Mouse (Mus musculus): Measurements from ENCODE around the gene Gprin2. TPM values are rescaled to one million over a fixed set of nuclear protein-coding genes. Genes with fewer than 3 reads are reported as not detected.

The Gprin2 gene
- total RNA-seq, 2 experiments from 2014 or later: 0.83 to 1.3 TPM

DNA sequence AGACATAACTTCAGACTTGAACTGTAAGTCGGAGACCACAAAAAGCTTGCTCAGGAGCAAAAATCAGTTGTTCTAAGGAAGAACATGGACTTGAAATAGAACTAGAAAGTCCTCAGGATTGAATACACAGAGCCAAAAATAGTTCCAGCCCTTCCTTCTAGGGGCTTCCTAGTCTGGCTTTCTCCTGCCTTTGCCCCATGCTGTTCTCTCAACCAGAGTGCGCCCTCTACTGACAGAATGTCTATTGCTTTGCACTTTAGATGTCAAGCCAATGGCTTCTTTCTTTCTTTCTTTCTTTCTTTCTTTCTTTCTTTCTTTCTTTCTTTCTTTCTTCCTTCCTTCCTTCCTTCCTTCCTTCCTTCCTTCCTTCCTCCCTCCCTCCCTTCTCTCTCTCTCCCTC, 7.2 kb upstream of the Gprin2 start:
- DNase-seq (ENCODE audit: low spot score in 2 of 2): peak; percentile 36 to 58

DNA sequence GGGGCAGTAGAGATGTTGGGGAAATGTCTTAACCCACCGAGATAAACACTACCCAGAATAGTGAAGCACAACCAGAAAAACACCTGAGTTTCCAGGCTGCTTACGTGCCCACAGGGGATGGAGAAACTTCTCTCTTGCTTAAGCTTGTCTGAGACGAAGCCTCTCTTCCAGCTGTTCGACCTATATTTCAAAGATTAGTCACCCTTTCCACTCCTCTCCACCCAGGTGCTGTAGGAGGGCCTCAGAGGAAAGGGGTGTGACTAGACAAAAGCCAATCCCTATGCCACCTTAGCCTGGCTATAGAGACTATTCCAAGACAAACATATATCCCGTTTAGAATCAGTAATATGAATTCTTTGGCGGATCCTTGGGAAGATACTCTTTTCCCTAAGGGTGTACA, 6.5 kb upstream of the Gprin2 start:
- DNase-seq (ENCODE audit: low spot score in 2 of 2): no peak

DNA sequence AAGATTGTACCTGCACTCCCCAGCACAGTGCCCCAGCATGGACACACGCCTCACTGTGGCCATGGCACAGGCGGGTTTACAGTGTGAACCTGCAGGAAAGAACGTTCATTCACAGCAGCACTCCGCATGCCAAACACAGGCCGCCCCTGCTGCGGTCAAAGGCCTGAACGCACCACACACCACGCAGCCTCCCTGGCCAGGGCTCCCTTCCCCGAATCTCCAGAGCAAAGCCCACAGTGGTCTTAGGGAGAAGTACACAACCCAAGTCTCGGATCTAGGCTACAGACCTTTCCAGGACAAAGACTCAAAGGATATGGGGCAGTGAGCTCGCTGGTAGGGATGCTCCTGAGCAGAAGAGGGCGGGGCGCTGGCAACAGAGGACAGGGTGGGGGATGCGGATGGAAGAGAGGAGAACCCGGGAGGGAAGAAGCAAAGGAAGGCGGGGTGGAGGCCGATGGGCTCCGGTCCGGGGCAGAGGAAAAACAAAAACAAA, 669 bp downstream of the Gprin2 start:
- DNase-seq (ENCODE audit: low spot score in 2 of 2): no peak

DNA sequence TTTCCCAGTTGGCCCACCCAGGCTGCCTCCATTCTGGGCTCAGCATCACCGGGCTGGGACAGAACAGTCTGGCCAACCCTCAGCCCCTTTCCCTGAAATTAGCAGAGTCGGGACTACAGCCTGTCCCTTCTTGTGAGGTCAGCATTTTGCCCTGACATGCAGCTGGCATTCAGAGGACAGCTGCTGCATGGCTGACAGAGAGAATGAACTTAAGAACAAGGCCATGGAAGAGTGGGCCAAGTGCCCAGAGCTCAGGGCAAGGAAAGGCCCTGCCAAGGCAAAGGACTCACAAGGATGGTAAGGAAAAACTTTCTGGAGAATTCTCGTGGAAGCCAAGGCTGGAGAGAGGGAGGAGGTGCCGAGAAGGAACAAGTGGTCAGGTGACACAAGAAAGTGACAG, 4.7 kb downstream of the Gprin2 start:
- DNase-seq (ENCODE audit: low spot score in 2 of 2): peak in 1 of 2 experiments; percentile 39

DNA sequence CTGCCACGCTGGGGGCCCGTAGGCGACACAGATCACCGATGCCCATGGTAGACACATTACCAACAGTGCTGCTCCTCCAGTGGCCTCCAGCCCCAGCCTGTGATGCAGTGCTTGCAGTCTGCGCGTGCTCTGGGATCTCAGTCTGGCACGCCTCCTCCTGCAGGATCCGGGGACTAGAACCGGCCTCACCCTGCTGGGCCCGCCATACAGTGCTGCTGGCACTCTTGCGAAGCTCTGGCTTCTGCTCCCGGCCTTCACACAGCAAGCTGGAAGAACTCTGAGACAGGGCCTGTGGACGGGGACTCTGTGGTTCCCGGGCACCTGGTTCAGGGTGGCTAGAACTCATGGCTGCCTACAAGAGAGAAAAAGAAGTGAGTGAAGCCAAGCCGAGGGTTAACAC, 6.0 kb downstream of the Gprin2 start:
- DNase-seq (ENCODE audit: low spot score in 2 of 2): no peak

DNA sequence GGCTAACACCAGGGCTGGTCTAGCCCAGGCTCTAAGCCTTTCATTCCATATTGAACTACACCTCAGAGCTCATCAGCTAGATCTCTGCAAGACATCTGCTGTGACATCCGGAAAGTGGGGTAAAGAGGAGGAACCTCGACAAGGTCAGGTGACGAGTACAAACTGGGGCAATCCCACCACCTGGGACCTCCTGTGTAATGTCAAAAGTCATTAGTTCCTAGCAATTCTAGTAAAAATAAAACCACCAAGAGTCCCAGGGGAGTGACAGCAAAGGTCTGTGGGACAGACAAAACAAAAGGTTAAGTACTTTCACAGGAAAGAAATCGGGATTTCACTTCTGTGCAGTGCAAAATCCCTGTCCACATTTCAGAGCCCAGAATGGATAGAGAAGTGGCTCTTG, 7.6 kb downstream of the Gprin2 start:
- no peak for DNase-seq (ENCODE audit: low spot score in 2 of 2)

DNA sequence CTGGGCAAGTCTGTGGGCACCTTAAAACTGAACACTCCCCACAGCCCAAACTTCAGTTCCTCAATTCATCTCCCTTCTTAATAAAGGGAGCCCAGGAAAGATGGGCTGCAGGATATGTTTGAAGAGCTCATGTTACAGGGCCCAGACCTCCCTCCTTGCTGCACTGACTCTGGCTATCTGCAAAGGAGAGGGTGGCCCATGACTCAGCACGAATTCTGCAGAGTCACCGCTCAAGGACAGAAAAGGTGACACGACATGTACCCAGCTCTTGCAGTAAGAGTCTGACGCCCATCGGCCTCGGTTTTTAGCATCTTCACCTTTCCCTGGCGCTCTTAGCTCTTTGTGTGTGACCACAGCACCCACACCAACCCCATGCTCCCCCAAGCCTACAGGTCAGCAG, 11.1 kb downstream of the Gprin2 start:
- DNase-seq (ENCODE audit: low spot score in 2 of 2): peak in 1 of 2 experiments; percentile 56

DNA sequence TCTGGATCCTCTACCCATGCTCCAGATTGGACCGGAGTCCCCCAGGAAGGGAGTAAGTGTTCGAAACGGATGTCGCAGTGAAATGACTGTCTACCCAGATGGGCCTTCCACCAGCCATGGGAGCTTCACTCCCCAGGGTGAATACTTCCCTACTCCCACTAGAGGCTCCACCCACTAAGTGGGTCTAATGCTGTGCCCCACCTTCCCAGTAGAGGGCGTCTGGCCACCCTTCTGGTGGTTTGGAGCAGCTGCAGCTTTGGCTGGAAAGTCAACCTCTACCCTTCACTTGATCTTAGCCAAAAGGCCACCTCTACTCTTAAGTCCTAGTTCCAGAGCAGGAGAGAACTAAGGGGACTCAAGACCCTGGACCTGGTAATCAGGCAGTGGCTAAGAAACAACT, 12.8 kb downstream of the Gprin2 start:
- peak; percentile 61 to 69 for DNase-seq (ENCODE audit: low spot score in 2 of 2)

DNA sequence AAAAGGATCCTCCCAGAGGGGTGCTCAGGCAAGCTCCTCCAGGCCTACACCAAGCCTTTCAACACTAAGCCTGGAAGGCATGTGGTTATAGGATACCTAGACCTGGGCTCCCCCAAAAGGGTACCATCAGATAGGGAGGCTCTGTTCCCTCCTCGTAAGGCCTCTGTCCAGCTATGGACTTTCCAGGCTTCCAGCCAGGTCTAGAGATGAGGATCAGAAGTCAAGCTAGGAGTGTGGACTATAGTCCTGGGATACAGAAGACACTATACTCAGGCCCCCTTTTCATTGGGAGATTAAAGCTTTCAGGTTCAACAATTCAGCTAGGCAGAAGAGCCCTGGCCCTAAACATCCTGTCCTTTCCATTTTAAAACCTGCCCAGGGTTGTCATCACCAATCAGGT, 18.4 kb downstream of the Gprin2 start:
- no peak for DNase-seq (ENCODE audit: low spot score in 2 of 2)

DNA sequence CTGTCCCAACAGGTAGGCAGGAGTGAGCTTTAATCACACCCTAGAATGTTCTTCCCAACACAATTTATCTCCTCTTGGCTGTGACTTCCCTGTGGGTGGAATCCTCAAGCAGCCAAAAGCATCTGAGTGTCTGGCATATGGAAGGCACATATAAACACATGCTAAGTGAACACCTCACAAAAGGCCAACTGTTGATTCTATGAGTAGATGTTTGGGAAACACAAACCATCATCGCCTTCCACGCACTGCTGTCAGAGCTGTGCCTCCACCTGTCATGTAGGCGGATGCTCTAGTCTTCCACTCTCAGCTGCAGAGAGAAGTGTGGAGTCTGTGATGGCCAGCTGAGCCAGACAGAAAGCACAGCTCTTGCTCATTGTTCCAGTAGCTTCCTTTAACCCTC, 22.1 kb downstream of the Gprin2 start:
- no peak for DNase-seq (ENCODE audit: low spot score in 2 of 2)

DNA sequence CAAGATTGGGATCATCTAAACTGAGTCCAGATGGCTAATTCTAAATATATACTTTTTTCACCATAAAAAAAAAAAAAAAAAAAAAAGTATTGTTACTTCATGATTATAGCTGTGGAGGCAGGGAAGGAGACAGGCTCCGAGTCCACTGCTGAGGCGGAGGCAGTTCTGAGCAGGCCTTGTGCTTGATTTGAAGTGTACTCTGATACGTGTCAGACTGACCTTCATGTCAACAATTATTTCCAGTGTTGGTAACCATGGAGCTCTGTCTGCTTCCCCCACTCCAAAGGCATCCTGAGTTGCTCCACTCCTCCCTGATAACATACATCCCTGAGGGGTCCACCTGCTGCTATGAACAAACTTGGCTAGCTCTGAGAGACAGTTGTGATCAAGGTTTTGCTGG, 30.3 kb downstream of the Gprin2 start:
- DNase-seq (ENCODE audit: low spot score in 2 of 2): no peak

DNA sequence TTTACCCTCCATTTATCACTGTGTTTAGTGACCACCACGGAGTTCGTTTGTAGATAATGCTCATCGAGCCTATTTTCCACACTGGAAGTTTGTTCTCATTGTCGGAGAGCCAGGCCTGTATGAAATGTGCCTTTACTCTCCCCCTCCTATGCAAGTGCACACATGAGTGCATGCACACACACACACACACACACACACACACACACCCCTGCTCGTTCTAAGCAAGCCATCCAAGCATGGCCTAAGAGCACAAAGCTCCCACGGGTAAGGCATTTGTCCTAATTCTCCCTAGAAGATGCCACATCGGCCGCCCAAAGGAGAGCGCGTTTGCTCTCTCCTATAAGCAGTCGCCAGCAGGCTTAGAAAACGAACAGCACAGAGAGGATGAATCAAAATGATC, 45.7 kb downstream of the Gprin2 start:
- DNase-seq (ENCODE audit: low spot score in 2 of 2): no peak

DNA sequence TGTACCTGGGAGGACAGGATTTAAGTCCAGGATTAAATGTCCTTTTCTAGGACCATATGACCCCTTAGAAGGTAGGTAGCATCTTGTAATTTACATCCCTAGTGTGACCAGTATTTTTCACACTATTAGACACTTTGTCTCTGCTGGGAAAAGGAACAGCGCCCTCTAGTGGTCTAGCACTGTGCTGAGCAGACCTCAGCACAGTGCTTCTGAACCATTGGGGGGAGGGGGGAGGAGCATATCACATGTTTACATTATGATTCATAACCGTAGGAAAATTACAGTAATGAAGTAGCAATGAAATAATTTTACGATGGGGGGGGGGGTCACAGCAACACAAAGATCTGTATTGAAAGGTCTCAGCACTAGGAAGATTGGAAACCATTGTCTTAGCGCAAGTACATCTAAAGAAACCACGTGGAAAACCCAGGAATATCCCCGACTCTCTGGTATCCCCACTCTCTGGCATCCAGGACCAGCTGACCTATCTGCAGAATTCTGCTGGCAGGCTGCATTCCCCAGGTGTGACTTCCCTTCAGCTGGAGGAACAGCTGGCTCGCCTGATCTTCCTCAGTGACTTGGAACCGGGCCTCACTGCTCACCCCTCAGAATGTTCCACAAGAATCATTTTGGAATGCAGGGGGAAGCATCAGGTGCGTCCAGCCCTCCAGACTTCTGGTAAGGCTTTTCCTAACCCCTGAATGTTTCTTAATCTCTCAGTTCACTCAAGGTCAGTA, 46.7 kb downstream of the Gprin2 start:
- DNase-seq (ENCODE audit: low spot score in 2 of 2): peak; percentile 57 to 60

DNA sequence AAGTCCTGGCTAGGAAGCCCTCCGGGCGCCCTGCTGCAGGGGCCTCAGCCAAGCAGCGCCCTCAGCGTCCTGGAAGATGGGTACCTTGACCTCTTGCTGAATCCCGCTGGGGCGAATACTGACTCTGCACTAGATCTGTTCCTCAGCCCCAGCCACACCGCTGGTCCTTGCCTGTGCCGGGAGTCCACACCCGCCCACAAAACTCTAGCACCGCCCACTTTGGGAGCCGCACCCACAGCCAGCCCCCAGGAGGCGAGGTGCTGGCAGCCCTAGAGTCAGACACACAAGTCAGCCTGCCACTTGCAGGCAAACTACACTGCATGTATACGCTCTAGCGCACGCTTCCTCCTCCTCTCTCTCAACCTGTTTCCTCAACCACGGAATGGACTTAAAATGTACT, 49.1 kb downstream of the Gprin2 start, which contains the start of gene Npy4r:
Gene Npy4r (minus strand): TSS at position 148 of the 400 bp plus-strand sequence.
- peak; percentile 27 to 61 for DNase-seq (ENCODE audit: low spot score in 2 of 2)

DNA sequence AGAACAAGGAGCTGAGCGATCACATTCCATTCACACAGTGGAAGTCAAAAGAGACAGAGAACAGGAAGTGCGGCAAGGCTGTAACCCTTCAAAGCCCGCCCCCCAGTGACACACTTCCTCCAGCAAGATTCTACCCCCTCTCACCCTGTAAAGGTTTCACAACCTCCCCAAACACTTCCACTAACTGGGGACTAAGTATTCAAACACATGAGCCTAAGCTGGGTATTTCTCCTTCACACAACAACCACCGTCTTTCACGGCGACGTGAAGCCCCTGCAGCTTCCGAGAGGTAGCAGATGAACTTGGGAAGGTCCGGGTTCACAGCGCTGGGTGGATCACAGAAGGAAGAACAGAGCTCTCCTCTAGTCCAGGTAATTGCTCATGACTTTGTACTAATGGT, 58.5 kb downstream of the Gprin2 start:
- DNase-seq (ENCODE audit: low spot score in 2 of 2): no peak

DNA sequence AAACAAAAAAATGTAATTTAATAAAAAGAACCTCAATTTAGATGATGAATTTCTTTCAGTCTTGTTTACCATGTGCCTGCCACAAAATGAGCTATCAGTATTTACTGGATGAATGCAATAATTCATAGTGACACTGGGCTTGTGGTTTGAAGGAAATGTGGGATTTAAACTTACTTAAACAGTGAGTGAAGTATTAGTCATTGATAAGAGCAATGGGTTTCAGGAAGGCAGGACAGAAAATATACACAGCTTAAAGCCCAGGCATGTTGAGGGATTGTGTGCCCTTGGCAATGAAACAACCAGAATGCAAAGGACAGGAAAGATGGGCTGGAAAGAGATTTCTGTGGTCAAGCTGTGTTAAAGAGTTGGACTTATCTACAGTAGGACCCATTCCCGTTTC, 59.1 kb downstream of the Gprin2 start:
- no peak for DNase-seq (ENCODE audit: low spot score in 2 of 2)

DNA sequence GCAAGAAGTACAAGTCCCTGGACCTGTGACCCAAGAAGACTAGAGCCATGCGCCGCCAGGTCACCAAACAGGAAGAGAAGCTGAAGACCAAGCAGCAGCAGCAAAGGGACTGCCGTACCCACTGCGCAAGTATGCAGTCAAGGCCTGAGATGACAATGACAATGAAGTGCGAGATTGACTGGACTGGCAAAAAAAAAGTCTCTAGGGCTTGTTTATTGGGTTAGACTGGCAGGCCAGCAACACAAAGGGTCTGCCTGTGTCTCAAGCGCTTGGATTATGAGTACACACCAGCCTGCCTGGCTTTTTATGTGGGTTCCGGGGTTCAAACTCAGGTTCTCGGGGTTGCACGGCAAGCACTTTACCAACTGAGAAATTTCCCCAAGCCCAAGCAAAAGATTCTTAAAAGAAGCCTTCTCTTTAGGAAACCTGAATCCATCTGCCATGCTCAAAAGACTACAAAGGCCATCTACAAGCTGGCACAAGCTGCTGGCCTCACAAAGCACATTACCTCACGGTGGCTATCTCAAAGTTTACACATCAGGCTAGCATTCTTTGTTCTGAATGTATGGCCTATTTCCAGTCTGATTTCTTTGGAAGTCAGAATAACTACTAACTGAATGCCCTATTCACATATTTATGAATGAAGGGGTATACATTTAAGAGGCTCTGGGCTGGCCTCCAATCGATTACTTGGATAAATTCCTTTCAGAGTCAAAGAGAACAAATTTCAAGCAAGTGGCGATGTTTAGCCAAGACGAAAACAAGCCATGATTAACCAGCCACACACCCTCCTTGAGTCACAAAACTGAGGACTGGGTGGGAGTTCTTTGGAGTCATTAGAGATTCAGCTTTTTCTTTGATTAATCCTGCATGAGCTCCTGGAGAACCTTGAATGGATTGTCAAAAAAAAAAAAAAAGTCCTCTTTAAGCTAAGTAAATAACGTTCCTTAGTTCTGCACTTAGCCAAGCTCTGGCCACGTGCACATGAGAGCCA, 61.5 kb downstream of the Gprin2 start:
- DNase-seq (ENCODE audit: low spot score in 2 of 2): no peak

Other genes starting within 250 kb of the Gprin2 start
- gene Rbp3, start 247.7 kb downstream of the Gprin2 start, total RNA-seq (2021): not detected
- gene Zfp488, start 222.9 kb downstream of the Gprin2 start, total RNA-seq (2021): not detected
- not detected for gene Gm30083, start 186.5 kb downstream of the Gprin2 start, total RNA-seq (2021)
- under 1 TPM; 0.26 to 0.40 TPM for gene Gm5460, start 184.9 kb downstream of the Gprin2 start, total RNA-seq (2021)
- gene Antxrl, start 148.9 kb downstream of the Gprin2 start, total RNA-seq (2021): not detected
- 1 to 10 TPM; 2.3 to 2.7 TPM for gene Anxa8, start 115.7 kb downstream of the Gprin2 start, total RNA-seq (2021)
- gene A630023A22Rik, start 98.9 kb downstream of the Gprin2 start, total RNA-seq (2021): not detected
- under 1 TPM in 1 of 2 experiments, not detected in 1; 0.10 TPM for gene Npy4r, start 49.2 kb downstream of the Gprin2 start, total RNA-seq (2021)
- under 1 TPM; 0.16 to 0.27 TPM for gene Syt15, start 17.9 kb upstream of the Gprin2 start, total RNA-seq (2021)
- gene Shld2, start 108.8 kb upstream of the Gprin2 start, total RNA-seq (2021): 1 to 10 TPM; 9.2 to 9.5 TPM
- 100 to 1,000 TPM; 186 to 200 TPM for gene Glud1, start 109.1 kb upstream of the Gprin2 start, total RNA-seq (2021)
- gene Fam25c, start 153.8 kb upstream of the Gprin2 start, total RNA-seq (2021): not detected
- 100 to 1,000 TPM in 1 of 2 experiments, 10 to 100 TPM in 1; 16.6 to 229 TPM for gene Sncg, start 173.1 kb upstream of the Gprin2 start, total RNA-seq (2021)
- gene Mmrn2, start 173.8 kb upstream of the Gprin2 start, total RNA-seq (2021): 10 to 100 TPM; 24.0 to 28.0 TPM

All from adrenal gland, adult 18-20 months (tissue).